Mouse (Mus musculus) megakaryocyte, adult 5-6 weeks (primary cell): ENCODE measurements around the gene Mkrn2. TPM values are rescaled to one million over a fixed set of nuclear protein-coding genes. Genes with fewer than 3 reads are reported as not detected.

ENCODE experiments used
- ATAC-seq: 2 replicates; pipeline ENCODE4 v1.8.0; 2016; ENCODE audit warnings: mild to moderate bottlenecking, inconsistent platforms; ENCODE audit not compliant: poor library complexity, severe bottlenecking
- total RNA-seq, 2 experiments: library from RNA; stranded (forward) in 1 of 2; stranded (reverse) in 1 of 2; fragments of 153-499, 151-499 nt in 1 of 2; fragments of 221-1000, 200-1000 nt in 1 of 2; gene quantifications; 2 replicates each; pipeline versions ENCODE4 v1.2.3 to v1.2.4; 2015 to 2017

The Mkrn2 gene
- 5.4 and 8.7 TPM in 2 replicates for total RNA-seq (2015)
- total RNA-seq (2017): 22.7 and 22.8 TPM in 2 replicates

GRCm38 (mm10) chr6:115601715-115602523 is at the start of gene Mkrn2:
Gene Mkrn2 (plus strand): TSS chr6:115601902.
- ATAC-seq: peak; percentile 97

DNA sequence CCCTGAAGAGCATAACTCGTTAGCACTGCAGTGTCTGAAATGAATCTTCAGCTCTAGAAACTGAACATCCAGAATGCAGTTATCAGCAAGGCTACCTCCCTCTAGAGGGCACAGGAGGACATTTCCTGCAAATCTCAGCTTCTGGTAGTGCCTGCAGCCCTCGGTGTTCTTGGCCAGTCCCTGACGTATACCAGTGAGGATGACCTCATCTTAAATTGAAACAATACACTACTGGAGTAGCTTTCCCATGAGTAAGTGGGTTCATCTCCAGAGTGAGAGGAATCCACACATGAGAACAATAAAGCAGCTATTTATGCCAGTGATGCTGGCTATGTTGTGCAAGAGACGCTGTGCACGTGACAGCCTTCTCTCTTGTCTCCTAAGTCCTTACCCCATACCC is 46.2 kb upstream of the Mkrn2 start:
- no peak for ATAC-seq

- no peak for ATAC-seq
These were observed 43.5 kb upstream of the Mkrn2 start for GRCm38 (mm10) chr6:115558176-115558575.

DNA sequence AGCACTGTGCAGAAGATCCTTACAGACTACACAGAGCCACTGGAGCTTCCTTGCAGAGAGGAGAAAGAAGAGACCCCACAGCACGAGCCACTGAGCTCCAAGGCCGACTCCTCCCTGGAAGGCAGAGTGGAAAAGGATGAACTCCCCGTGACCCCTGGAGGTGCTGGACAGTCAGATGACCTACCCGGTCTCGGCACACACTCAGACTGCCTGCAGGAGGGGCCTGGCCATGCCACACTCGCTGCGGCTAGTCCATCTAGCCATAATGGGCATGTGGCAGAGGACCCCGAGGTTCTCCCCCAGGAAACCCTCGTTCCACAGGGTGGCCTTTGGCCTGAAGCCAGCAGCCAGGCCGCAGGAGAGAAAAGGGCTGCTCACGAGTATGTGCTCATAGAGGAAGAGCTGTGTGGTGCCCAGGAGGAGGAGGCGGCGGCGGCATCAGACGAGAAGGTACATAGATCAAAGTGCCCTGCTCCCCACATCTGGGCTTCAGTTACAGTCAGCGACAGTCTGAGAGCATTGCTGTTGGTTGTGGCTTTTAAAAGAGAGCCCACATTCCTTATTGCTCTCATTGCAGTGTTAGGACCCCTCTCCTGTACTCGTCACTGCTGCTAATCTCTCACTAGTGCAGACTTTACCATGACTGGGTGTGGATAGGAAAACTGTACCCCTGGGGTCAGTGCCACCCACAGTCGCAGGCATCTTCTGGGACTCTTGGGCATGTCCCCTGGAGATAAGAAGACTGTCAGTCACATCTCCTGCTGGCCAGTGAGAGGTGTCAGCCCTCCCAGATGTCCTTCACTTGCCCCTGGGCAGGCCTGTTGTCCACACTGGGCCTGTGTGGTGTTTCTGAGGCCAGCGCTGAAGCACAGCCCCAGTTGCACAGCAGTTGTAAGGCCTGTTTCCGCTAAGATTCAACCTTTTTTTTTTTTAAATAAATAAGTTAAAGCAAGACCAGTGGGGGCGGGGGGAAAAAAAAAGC is 41.8 kb upstream of the Mkrn2 start:
- no peak for ATAC-seq

DNA sequence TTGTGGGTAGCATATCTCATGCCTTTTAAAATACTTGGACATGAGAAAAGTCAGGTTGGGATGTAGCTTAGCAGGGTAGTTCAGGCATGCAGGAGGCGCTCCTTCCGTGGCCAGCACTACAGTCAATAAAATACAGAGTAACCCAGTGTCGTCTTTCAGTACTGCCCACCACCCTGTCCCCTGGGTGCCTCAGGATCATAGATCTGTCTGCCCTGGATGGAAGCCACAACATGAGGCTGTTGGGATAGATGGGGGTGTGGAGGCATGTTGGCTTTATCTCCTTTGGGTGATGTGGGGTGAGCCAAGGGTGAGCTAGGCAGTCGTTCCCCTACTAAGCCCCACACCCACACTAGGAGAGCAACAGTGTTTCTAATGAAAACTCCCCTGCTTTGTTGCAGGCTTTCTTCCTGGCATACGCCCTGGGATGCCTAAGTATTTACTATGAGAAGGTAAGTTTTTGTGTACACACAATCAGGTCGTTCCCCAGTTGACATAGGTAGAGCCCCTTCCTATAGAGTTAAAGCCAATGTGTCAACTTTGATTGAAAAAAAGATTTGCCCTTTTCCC is 36.1 kb upstream of the Mkrn2 start:
- no peak for ATAC-seq

GRCm38 (mm10) chr6:115574171-115574570 is 27.5 kb upstream of the Mkrn2 start:
- ATAC-seq: no peak

- ATAC-seq: no peak
These were observed 24.3 kb upstream of the Mkrn2 start for GRCm38 (mm10) chr6:115577407-115577806.

DNA sequence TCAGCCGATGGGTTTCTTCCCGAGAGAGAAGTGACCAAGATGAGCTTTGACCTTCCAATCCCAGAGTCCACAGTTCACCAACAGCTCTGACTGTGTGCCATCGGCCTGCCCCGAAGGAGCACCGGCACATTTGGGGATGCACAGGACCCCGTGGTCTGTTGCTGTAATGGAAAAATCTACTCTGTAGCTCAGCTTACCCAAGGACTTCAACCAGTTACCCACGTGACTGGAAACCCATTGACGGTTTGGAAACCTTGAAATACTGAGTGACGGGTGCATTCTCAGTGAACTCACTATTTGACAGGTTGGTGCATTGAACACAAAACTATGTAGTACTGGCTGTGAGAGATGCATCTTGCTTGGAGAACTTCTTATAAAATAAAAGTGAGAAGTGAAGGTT is 23.8 kb upstream of the Mkrn2 start:
- no peak for ATAC-seq

GRCm38 (mm10) chr6:115580810-115581209 is 20.9 kb upstream of the Mkrn2 start:
- ATAC-seq: no peak

DNA sequence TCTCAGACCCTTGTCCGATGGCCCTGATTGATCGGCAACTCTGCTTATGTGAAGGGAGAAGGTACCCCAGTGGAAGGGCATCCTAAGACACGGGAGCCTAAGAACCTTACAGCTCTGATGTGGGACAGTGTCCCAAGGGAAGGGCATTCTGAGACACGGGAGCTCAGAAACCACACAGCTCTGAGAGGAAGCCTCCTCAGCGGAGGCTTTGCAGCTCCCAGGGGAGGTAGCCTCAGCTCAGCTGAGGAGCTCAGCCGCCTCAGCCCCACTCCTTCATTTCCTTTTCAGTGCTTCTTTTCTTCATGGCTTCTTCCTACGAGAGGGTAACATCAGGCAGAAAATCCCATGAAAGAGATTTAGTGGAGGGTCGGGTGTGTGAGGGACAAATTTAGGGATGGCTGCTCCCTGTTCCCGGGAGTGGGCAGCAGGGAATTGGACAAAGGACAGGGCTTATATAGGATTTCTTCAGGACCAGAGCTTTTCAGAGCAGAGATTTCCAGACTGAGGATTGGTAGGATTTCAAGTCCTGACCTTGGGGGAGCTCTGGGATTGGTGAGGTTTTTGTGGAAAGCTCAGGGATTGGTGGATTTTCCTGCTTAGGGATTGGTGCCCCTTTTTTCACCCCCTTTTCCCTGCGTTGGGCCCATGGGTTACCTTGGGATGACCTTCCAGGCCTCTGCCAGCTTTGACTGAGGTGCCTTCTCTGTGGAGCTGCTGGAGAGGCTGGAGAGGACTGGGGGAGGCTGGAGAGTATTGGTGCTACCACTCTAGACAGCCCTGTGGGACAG is 19.2 kb upstream of the Mkrn2 start:
- no peak for ATAC-seq

DNA sequence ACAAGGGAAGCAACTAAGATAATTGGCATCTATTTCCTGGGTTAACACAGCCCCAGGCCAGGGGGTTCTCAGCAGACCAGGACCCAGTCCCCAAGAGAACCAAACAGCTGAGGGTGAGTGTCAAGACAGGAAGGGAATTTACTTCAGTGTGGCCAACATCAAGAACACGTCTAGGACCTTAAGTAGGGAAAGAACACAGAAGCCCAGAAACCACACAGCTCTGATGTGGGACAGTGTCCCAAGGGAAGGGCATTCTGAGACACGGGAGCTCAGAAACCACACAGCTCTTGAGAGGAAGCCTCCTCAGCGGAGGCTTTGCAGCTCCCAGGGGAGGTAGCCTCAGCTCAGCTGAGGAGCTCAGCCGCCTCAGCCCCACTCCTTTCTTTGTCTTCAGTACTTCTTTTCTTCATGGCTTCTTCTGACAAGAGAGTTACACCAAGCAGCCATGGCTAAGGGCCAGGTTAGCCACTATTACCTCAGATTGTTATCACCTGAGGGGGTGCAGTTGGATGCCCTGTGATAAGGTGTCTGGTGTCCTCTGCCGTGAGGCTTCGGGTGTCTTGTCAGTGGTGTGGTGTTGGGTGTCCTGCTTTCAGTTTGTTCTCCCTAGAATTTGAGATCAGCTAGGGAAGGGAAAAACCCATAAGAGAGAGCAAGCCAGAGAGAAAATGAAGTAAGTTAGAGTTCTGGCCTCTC is 18.1 kb upstream of the Mkrn2 start:
- peak; percentile 62 for ATAC-seq

- ATAC-seq: no peak
These were observed 17.5 kb upstream of the Mkrn2 start for GRCm38 (mm10) chr6:115584176-115584575.

DNA sequence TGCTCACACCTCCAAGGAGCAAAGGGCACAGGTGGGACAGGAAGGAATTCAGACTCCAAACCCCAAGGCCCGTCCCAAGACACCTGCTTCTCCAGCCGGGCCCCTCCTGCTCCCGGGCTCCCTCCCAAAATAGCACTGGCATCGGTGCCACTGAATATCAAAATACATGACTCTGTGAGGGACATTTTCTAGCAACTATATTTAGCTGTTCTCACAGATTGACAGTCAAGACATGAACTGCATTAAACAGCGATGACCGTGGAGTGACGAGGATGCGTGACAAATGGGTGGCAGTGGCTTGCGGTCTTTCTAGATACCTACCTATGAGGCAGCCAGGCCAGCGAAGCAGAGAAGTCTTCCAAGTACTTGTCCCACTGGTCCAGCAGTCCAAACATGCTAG is 15.4 kb upstream of the Mkrn2 start:
- ATAC-seq: no peak

DNA sequence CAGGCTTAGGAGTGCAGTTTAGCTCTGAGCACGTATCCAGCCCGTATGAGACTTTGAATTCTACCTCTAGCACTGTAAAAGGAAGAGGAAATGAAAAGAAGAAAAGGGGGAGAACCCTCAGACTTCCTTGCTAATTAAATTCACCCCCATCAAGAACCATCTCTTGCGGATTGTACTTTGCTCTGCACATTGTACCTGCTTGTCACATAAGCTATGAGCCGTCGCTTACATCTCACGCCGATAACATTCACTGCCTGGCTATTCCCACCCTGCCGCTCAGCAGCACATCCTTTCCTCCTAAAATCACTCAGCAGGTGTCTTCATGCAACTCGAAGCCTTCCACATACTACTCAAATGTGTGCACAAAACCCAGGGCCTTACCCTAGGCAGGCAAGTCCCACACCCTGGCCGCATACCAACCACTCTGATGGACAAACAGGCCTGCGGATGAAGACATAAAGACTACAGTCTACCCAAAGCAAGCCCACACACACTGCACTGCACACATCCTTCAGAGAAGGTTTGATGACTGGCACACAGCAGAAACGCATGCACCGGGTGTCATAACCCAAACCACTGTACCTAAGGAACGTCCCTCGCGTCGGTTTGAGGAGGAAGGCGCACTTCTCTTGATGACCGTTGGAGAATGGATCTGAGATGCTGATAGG is 9.9 kb upstream of the Mkrn2 start:
- ATAC-seq: no peak

GRCm38 (mm10) chr6:115592458-115592857 is 9.2 kb upstream of the Mkrn2 start, which contains the start of gene Mkrn2os:
Gene Mkrn2os (minus strand): TSS chr6:115592576.
- no peak for ATAC-seq

GRCm38 (mm10) chr6:115593252-115593651 is 8.4 kb upstream of the Mkrn2 start:
- ATAC-seq: no peak

GRCm38 (mm10) chr6:115594463-115594862 is 7.2 kb upstream of the Mkrn2 start:
- peak; percentile 92 for ATAC-seq

- no peak for ATAC-seq
These were observed 6.0 kb upstream of the Mkrn2 start for GRCm38 (mm10) chr6:115595667-115596066.

DNA sequence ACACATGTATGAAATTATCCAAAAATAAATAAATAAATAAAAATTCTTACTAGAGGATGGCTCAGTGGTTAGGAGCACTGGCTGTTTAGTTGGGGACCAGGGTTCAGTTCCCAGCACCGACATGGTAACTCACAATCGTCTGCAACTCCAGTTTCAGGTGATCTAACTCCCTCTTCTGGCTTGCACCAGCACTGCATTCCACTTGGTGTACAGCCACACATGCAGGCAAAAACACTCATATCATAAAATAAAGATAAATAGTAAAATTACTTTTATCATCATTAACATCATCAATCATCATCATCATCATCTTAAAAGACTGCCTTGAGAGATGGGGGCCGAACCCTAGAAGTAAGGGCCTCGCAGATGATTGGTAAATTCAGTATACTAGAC is 384 bp upstream of the Mkrn2 start:
- ATAC-seq: no peak
